Mouse (Mus musculus) forebrain, embryonic 14.5 days (tissue): Measurements from ENCODE around the gene Slc6a9. TPM values are rescaled to one million over a fixed set of nuclear protein-coding genes. Genes with fewer than 3 reads are reported as not detected.
A peak's percentile ranks its signal among the peaks of the same experiment; 100 is the strongest.

Source experiments
- ATAC-seq: fragments of 200-750 bp; cut with Nextera tagmentation; 2 replicates; pipeline ENCODE4 v1.8.0; 2017; ENCODE audit warnings: mild to moderate bottlenecking, moderate library complexity
- DNase-seq: peaks from one replicate; pipeline ENCODE4 v3.0.0-alpha.2; 2015; ENCODE audit warnings: low spot score
- H3K27ac ChIP-seq: fragments of 300-500 bp; sonication (generic); 2 replicates; pipeline ENCODE4 v1.5.1; 2014; ENCODE audit warnings: low read depth, mild to moderate bottlenecking, control low read depth, low read length, moderate library complexity
- H3K27me3 ChIP-seq: fragments of 300-500 bp; sonication (generic); replicated peaks from 2 replicates; pipeline ENCODE4 v1.6.1; 2014; ENCODE audit warnings: low read length, control low read depth, mixed read lengths; ENCODE audit not compliant: control insufficient read depth, insufficient read depth
- H3K36me3 ChIP-seq: fragments of 300-500 bp; sonication (generic); 2 replicates; pipeline ENCODE4 v1.6.1; 2014; ENCODE audit warnings: low read length, control low read depth; ENCODE audit not compliant: control insufficient read depth, insufficient read depth
- H3K4me1 ChIP-seq: fragments of 300-500 bp; sonication (generic); 2 replicates; pipeline ENCODE4 v1.6.1; 2014; ENCODE audit warnings: antibody characterized with exemption, low read length, control low read depth; ENCODE audit not compliant: control insufficient read depth, insufficient read depth
- H3K4me2 ChIP-seq: fragments of 300-500 bp; sonication (generic); 2 replicates; pipeline ENCODE4 v1.6.1; 2014; ENCODE audit warnings: mild to moderate bottlenecking, control low read depth, low read length
- H3K4me3 ChIP-seq: fragments of 300-500 bp; sonication (generic); 2 replicates; pipeline ENCODE4 v1.5.1; 2014; ENCODE audit warnings: low read depth, low read length, control low read depth
- H3K9ac ChIP-seq: fragments of 300-500 bp; sonication (generic); 2 replicates; pipeline ENCODE4 v1.6.1; 2014; ENCODE audit warnings: mild to moderate bottlenecking, low read length, control low read depth, moderate library complexity
- H3K9me3 ChIP-seq: fragments of 300-500 bp; sonication (generic); replicated peaks from 2 replicates; pipeline ENCODE4 v1.6.1; 2016; ENCODE audit warnings: low read length, control low read depth, mixed read lengths; ENCODE audit not compliant: control insufficient read depth
- WGBS: fragments of 180-500 bp; shearing (Covaris S2); extraction: QIAGEN DNeasy Blood & Tissue Kit; methylation state at CpG from one replicate; pipeline ENCODE4 v1.1.7; 2014; 5-methylcytosine and 5-hydroxymethylcytosine counted together
- polyA plus RNA-seq: library from polyadenylated mRNA; unstranded; fragments of >200 nt; fragmentation: Nextera tagmentation; extraction: Ambion mirVana; gene quantifications from 2 replicates; pipeline ENCODE4 v1.2.1, GENCODE M21; 2014

The Slc6a9 gene
- polyA plus RNA-seq, 1 experiment from 2014 or later = 8.0 TPM

DNA sequence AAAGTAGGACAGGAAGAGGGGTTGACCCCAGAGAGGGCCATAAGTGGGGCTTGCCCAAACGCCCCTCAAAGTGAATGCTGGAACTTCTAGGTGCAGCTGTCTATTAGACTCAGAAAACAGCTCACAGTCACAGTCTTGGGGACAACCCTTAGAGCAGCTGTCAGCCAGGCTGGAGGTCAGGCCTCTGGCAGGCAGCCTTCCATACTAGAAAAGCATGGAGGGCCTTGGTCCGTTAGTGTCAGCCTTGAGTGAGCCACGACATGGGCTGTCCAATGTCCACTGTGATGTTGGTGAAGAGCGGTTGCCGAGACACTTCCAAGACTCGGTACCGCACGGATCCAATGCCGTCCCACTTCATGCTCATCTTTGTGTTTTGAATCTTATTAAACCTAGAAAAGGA is 39.3 kb downstream of the Slc6a9 start:
- Histone ChIP-seq H3K9ac (no peak overlapping the region), H3K36me3 (peaks cover 47% of the 10 kb centered on the region), H3K4me2 (no peak overlapping the region), H3K27me3 (no peaks in the 10 kb centered on the region), H3K4me1 (0 out of 2 replicates have a peak, but pooled peaks cover 2% of the 10 kb centered on the region), H3K9me3 (no peaks in the 10 kb centered on the region), H3K4me3 (no peak overlapping the region), H3K27ac (no peak overlapping the region)
- 94% methylated on average over 9 of the region's 9 CpGs for WGBS
- DNase-seq (no peak), ATAC-seq (no peak)

DNA sequence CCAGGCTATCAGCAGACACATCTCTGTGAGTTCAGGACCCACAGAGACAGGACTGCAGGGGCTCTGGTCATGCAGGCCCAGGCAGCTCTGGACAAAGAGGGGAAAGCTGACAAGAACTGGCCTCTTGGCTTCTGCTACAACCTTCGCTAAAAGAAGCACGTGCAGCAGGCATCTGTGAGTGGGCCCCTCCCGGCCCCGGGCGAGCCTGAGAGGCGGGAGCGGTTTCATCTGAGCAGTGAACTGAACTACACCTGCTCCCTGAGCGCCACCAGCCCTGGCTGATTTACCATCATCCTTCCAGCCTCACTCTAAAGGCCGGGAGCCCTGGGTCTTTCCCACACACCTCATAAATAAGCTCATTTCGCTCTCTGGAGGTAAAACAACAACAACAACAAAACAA is 44.0 kb downstream of the Slc6a9 start:
- no peak overlapping the region for H3K27ac ChIP-seq
- H3K36me3 ChIP-seq = peaks cover 64% of the 10 kb centered on the region
- H3K4me1 ChIP-seq = peaks cover 6% of the 10 kb centered on the region; the same call in 1 of the 2 replicates
- no peak overlapping the region for H3K9ac ChIP-seq
- H3K27me3 ChIP-seq = no peaks in the 10 kb centered on the region
- DNase-seq (no peak), ATAC-seq (no peak)
- 83% methylated on average over 10 of the region's 10 CpGs for WGBS
- no peak overlapping the region for H3K4me2 ChIP-seq
- no peaks in the 10 kb centered on the region for H3K9me3 ChIP-seq
- H3K4me3 ChIP-seq = no peak overlapping the region

DNA sequence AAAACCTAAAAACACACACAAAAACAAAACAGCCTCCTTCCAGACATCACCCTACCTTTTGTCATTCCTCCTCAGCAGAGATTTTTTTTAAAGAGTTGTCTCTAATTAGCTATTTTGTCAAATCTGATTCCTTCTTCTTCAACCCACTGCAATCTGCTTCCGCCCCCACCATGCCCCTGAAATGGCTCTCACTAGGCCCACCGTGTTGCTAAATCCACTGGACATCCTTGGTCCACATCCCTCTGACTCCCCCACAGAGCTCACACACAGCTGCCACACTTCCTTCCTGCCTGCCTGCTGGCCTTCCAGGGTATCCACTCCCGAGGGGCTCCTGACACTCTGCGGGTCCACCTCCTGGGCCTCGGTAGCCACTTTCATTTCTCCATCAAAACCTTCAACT is 44.4 kb downstream of the Slc6a9 start:
- Histone ChIP-seq H3K27me3 (no peaks in the 10 kb centered on the region), H3K4me1 (peaks cover 8% of the 10 kb centered on the region), H3K9me3 (no peaks in the 10 kb centered on the region), H3K4me2 (no peak overlapping the region), H3K27ac (no peak overlapping the region), H3K9ac (no peak overlapping the region), H3K4me3 (no peak overlapping the region), H3K36me3 (peaks cover 60% of the 10 kb centered on the region)
- 83% methylated on average over 5 of the region's 5 CpGs for WGBS
- ATAC-seq (no peak), DNase-seq (no peak)

DNA sequence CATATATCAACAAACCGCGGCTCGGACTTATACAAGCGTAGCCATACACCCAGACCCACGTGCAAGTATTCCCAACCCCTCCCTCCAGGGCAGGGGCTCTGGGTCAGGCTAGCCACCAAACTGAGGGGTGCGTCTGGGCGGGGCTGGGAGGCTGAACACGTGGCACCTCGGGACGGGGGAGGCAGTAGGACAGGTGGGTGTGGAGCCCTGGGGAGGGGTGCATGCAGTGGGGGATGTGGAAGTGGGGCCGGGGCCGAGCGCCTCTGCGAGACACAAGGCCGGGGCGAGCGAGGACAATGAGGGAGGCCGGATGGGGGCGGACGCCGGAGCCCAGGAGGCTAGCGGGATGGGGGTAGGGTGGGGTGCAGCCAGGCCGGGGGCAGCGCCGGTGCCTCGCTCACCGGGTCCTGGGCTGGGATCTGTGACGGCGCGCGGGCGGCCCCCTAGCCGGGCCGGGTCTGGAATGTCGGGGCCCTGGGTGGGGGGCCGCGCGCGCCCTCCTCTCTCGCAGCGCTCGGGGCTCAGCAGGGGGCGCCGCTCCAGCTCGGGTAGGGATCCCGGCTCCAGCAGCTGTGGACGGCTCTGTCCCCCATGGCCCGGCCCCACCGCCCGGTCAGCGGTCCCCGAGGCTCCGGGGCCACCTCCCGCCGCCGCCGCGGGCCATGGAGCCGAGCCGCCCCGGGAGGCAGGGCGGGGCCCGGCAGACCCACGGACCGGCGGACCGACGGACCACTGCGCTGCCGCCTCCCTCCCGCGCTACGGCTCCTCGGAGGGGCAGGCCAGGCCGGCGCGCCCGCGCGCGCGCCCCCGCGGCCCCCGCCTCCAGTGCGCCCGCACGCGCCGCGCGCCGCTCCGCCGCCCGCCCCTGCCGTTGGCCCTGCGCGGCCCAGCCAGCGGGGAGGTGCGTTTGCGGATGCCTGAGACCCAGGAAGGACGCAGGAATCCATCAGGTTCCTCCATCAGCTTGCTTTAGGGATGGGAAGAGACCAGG is 48.7 kb downstream of the Slc6a9 start, which contains the start of gene B4galt2:
Gene B4galt2 (minus strand): TSS at position 787 of the 991 bp plus-strand sequence.
- Histone ChIP-seq H3K27ac (peak within 1 kb of the TSS; percentile 63), H3K27me3 (no peaks in the 10 kb centered on the region), H3K9me3 (no peaks in the 10 kb centered on the region), H3K4me2 (peak within 1 kb of the TSS; percentile 68), H3K36me3 (peaks cover 41% of the 10 kb centered on the region), H3K9ac (peak within 1 kb of the TSS; percentile 89), H3K4me3 (peak within 1 kb of the TSS; percentile 76), H3K4me1 (peaks cover 22% of the 10 kb centered on the region)
- WGBS = 2% methylated on average over 53 of the region's 103 CpGs
- DNase-seq (peak; percentile 71), ATAC-seq (peak; percentile 49)

DNA sequence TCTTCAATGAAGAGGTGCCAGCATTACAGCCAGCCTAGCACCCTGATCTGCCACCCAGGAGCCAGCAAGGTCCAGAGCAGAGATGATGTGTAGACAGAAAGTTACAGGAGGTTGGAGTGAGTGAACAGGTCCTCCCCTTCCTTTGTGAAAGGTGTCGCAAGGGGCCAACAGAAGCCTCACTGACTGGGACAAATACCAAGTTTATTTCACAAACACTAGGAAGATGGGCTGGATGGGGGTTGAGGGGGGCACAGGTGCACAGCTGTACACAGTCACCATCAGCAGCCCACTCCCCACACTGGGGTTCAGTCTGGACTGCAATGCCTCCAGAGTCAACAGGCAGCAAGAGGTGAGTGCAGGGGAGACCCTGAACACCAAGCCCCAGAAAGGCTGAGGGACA is 49.8 kb downstream of the Slc6a9 start:
- H3K9ac ChIP-seq = no peak overlapping the region
- WGBS = 100% methylated on average over 1 of the region's 1 CpGs
- H3K4me3 ChIP-seq = 0 out of 2 replicates have a peak overlapping the region, but pooled peaks have one; percentile 76
- H3K27me3 ChIP-seq = no peaks in the 10 kb centered on the region
- ATAC-seq (no peak), DNase-seq (no peak)
- H3K9me3 ChIP-seq = no peaks in the 10 kb centered on the region
- peaks cover 22% of the 10 kb centered on the region for H3K4me1 ChIP-seq
- no peak overlapping the region for H3K27ac ChIP-seq
- H3K36me3 ChIP-seq = peaks cover 36% of the 10 kb centered on the region
- H3K4me2 ChIP-seq = peak overlapping the region; percentile 68

DNA sequence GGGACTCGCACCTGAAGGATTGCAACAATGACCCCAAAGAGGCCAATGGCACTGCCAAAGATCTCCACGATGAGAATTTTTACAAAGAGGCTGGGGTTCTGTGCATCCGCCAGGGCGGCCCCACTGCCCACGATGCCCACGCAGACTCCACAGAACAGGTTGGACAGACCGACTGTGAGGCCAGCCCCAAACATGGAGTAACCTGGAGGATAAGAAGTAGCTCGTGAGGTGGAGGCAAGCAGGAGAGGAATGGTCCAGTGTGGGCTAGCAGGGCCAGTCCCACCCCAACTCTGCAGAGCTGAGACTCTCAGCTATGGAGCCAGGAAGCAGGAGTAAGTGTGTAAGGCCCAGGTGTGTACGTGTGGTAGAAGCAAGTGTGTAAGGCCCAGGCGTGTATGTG is 50.8 kb downstream of the Slc6a9 start:
- Histone ChIP-seq H3K4me1 (peaks cover 22% of the 10 kb centered on the region), H3K4me2 (no peak overlapping the region), H3K27me3 (no peaks in the 10 kb centered on the region), H3K9ac (no peak overlapping the region), H3K27ac (no peak overlapping the region), H3K9me3 (no peaks in the 10 kb centered on the region), H3K4me3 (no peak overlapping the region), H3K36me3 (peaks cover 43% of the 10 kb centered on the region)
- WGBS = 92% methylated on average over 10 of the region's 10 CpGs
- ATAC-seq (no peak), DNase-seq (no peak)

DNA sequence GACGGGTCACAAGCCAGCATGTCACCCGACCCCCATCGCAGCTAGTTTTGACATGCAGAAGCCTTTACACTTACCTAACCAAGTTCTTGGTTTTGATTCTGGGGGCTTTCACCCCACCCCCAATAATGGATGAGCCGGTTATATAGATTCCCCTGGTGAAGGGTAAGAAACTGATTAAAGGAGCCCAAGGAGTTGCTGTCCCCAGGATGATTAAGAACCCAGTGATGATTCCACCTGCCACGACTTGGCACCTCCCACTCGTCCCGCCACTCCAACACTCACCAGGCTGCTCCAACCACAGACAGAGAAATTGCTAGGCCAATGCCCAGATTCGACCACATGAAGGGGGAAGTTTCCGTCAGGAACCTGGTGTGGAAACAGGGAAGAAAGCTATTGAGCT is 51.7 kb downstream of the Slc6a9 start:
- H3K27me3 ChIP-seq = no peaks in the 10 kb centered on the region
- H3K9ac ChIP-seq = peak overlapping the region; percentile 82
- peaks cover 38% of the 10 kb centered on the region for H3K36me3 ChIP-seq
- H3K27ac ChIP-seq = no peak overlapping the region
- peaks cover 22% of the 10 kb centered on the region for H3K4me1 ChIP-seq
- WGBS = 81% methylated on average over 9 of the region's 9 CpGs
- no peak for ATAC-seq
- peak overlapping the region; percentile 89 for H3K4me3 ChIP-seq
- DNase-seq = no peak
- H3K4me2 ChIP-seq = peak overlapping the region; percentile 95
- H3K9me3 ChIP-seq = no peaks in the 10 kb centered on the region

DNA sequence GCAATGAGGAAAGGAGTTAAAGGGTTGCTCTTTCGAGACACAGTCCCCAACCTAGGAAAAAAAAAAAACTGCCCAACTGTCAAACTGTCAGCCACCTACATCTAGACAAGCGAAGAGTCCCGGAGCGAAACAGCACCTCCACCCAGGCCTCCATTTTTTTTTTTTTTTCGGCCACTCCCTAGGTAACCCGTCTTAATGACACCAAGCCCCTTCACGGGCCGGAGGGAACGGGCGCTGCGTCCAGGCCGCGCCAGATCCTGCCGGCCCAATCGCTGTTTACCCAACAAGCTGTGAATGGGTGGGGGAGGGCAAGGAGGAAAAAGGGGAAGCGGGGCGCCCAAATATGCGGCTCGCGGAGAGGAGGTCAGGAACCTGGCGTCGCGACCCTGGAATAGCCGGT is 52.3 kb downstream of the Slc6a9 start:
- H3K9ac ChIP-seq = peak overlapping the region; percentile 82
- ATAC-seq (no peak), DNase-seq (no peak)
- no peaks in the 10 kb centered on the region for H3K27me3 ChIP-seq
- peak overlapping the region; percentile 95 for H3K4me2 ChIP-seq
- no peaks in the 10 kb centered on the region for H3K9me3 ChIP-seq
- 4% methylated on average over 18 of the region's 24 CpGs for WGBS
- H3K27ac ChIP-seq = peak overlapping the region; percentile 52; the same call in 1 of the 2 replicates
- H3K36me3 ChIP-seq = peaks cover 34% of the 10 kb centered on the region
- H3K4me3 ChIP-seq = peak overlapping the region; percentile 89
- peaks cover 25% of the 10 kb centered on the region for H3K4me1 ChIP-seq

DNA sequence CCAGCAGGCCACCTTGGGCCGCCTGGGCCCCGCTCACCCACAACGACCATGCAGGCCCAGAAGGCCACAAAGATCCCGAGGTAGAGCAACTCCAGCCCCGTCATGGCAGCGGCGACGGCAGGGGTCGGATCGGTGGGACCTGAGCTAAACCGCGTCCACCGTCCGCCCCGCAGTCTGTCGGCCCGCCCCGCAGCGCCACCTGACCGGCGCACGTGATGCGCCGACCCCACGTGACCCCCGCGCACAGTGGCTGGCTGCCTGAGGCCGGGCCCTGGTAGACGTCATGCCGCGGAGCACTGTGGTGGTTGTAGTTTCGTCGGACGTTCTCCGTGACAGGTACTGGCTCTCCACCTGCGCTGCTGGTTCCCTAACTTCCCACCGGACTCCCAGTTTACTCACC is 52.8 kb downstream of the Slc6a9 start, which contains the start of gene Atp6v0b:
Gene Atp6v0b (minus strand): TSS at position 201 of the 400 bp plus-strand sequence.
- Histone ChIP-seq H3K9me3 (no peaks in the 10 kb centered on the region), H3K36me3 (peaks cover 34% of the 10 kb centered on the region), H3K4me3 (peak within 1 kb of the TSS; percentile 89), H3K4me2 (peak within 1 kb of the TSS; percentile 95), H3K4me1 (peaks cover 24% of the 10 kb centered on the region), H3K27me3 (no peaks in the 10 kb centered on the region), H3K9ac (peak within 1 kb of the TSS; percentile 82), H3K27ac (peak within 1 kb of the TSS; percentile 52; the same call in 1 of the 2 replicates)
- WGBS = under 1% methylated on average over 37 of the region's 37 CpGs
- peak; percentile 94 for DNase-seq
- peak; percentile 87 for ATAC-seq
